Mouse (Mus musculus) lung, embryonic 14.5 days (tissue): ENCODE results near the gene Styk1. TPM values are rescaled to one million over a fixed set of nuclear protein-coding genes. Genes with fewer than 3 reads are reported as not detected.

Experiments
- ATAC-seq: fragments of 200-750 bp; cut with Nextera tagmentation; 2 replicates; pipeline ENCODE4 v1.8.0; 2017; ENCODE audit warnings: mild to moderate bottlenecking, moderate TSS enrichment, moderate library complexity; ENCODE audit not compliant: insufficient read depth
- DNase-seq: peaks from one replicate; pipeline ENCODE4 v3.0.0-alpha.2; 2015
- H3K27ac ChIP-seq: fragments of 300-500 bp; sonication (generic); 2 replicates; pipeline ENCODE4 v1.5.1; 2014; ENCODE audit warnings: low read depth, mild to moderate bottlenecking, moderate library complexity
- H3K27me3 ChIP-seq: fragments of 300-500 bp; sonication (generic); 2 replicates; pipeline ENCODE4 v1.6.1; 2014; ENCODE audit warnings: low read length, control low read depth; ENCODE audit not compliant: insufficient read depth
- H3K36me3 ChIP-seq: fragments of 300-500 bp; sonication (generic); 2 replicates; pipeline ENCODE4 v1.6.1; 2014; ENCODE audit warnings: control low read depth; ENCODE audit not compliant: insufficient read depth
- H3K4me1 ChIP-seq: fragments of 300-500 bp; sonication (generic); 2 replicates; pipeline ENCODE4 v1.6.1; 2014; ENCODE audit warnings: antibody characterized with exemption, control low read depth; ENCODE audit not compliant: insufficient read depth
- H3K4me2 ChIP-seq: fragments of 300-500 bp; sonication (generic); 2 replicates; pipeline ENCODE4 v1.6.1; 2014; ENCODE audit warnings: mild to moderate bottlenecking
- H3K4me3 ChIP-seq: fragments of 300-500 bp; sonication (generic); 2 replicates; pipeline ENCODE4 v1.5.1; 2014; ENCODE audit warnings: low read depth, low read length
- H3K9ac ChIP-seq: fragments of 300-500 bp; sonication (generic); 2 replicates; pipeline ENCODE4 v1.6.1; 2014
- H3K9me3 ChIP-seq: fragments of 300-500 bp; sonication (generic); 2 replicates; pipeline ENCODE4 v1.6.1; 2016; ENCODE audit warnings: low read depth, low read length, control low read depth
- CTCF ChIP-seq: IDR thresholded peaks from 2 replicates; pipeline ENCODE4 v1.5.1; 2016; ENCODE audit warnings: antibody characterized with exemption, low read depth
- WGBS: fragments of 180-500 bp; shearing (Covaris S2); extraction: QIAGEN DNeasy Blood & Tissue Kit; methylation state at CpG from one replicate; pipeline ENCODE4 v1.1.7; 2014; 5-methylcytosine and 5-hydroxymethylcytosine counted together
- polyA plus RNA-seq: library from polyadenylated mRNA; unstranded; fragments of >200 nt; fragmentation: Nextera tagmentation; extraction: Ambion mirVana; gene quantifications from 2 replicates; pipeline ENCODE4 v1.2.1, GENCODE M21; 2014

Styk1 gene
- polyA plus RNA-seq, 1 experiment from 2014 or later: 1.7 TPM

DNA sequence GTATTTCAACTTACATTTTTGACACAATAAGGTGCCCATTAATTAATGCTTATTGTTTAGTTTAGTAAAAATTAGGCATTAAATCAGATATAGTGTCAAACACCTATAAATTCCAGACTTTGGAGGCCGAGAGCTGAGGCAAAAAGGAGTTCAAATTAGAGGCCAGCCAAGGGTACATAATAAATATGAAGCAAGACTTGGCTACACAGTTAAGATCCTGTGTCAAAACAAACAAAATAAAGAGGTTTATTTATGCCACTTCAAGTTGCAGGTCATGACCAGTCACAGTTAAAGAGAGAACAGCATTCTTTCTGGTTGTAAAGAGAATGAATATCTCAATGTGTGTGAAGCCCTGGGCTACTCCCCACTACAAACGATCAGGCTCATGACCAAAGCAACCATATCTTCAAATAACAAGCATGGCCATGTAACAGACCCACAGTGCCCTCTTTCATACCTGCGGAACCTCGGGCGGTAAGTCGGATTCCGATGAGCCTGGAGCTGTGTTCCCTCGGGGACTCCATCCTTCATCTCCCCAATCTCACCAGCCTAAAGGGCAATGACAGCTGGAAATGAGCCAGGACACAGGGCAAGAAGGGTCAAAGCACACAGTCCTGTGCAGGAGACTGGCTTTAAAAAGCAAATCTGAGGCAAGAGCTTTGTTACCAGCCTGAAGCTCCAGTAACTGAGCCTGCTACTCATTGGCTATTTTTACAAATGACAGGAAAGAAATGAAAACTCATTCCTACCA is 16.6 kb upstream of the Styk1 start:
- H3K27me3 ChIP-seq: no peaks in the 10 kb centered on the region
- WGBS: 77% methylated on average over 8 of the region's 8 CpGs
- H3K9me3 ChIP-seq: no peaks in the 10 kb centered on the region
- no peak overlapping the region for H3K9ac ChIP-seq
- TF ChIP-seq CTCF: no peak
- H3K36me3 ChIP-seq: peaks cover 75% of the 10 kb centered on the region
- no peak overlapping the region for H3K27ac ChIP-seq
- no peak for ATAC-seq
- no peak overlapping the region for H3K4me3 ChIP-seq
- H3K4me1 ChIP-seq: no peaks in the 10 kb centered on the region
- no peak for DNase-seq
- H3K4me2 ChIP-seq: no peak overlapping the region

GRCm38 (mm10) chr6:131367101-131367500 is 13.7 kb upstream of the Styk1 start:
- WGBS: 41% methylated on average over 4 of the region's 4 CpGs
- TF ChIP-seq CTCF: peak; percentile 64
- Histone ChIP-seq H3K27me3 (no peaks in the 10 kb centered on the region), H3K4me1 (no peaks in the 10 kb centered on the region), H3K4me3 (no peak overlapping the region), H3K4me2 (no peak overlapping the region), H3K9ac (no peak overlapping the region), H3K36me3 (peaks cover 68% of the 10 kb centered on the region), H3K27ac (no peak overlapping the region), H3K9me3 (no peaks in the 10 kb centered on the region)
- DNase-seq: peak; percentile 71
- peak; percentile 71; the same call in 1 of the 2 replicates for ATAC-seq

DNA sequence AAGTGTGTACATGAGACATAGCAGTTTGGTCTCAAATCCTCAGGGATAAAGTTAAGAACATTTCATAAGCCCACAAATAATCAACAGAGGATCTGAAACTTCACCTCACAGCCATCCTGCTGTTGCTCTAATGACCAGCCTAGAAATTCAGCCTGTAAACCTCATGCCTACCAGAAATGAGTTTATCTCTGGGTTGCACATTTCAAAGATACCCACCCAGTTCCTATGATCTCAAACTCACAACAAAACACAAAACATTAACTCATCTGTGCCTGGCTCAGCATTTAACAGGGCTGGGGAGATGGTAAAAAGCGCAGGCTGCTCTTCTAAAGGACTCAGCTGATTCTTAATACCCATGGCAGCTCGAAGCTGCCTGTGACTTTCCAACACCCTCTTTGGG is 11.0 kb upstream of the Styk1 start:
- H3K27ac ChIP-seq: no peak overlapping the region
- no peaks in the 10 kb centered on the region for H3K27me3 ChIP-seq
- TF ChIP-seq CTCF: no peak
- no peak overlapping the region for H3K9ac ChIP-seq
- peaks cover 51% of the 10 kb centered on the region for H3K36me3 ChIP-seq
- no peaks in the 10 kb centered on the region for H3K4me1 ChIP-seq
- H3K9me3 ChIP-seq: no peaks in the 10 kb centered on the region
- H3K4me3 ChIP-seq: no peak overlapping the region
- ATAC-seq: no peak
- WGBS: 92% methylated on average over 2 of the region's 2 CpGs
- H3K4me2 ChIP-seq: no peak overlapping the region
- no peak for DNase-seq

DNA sequence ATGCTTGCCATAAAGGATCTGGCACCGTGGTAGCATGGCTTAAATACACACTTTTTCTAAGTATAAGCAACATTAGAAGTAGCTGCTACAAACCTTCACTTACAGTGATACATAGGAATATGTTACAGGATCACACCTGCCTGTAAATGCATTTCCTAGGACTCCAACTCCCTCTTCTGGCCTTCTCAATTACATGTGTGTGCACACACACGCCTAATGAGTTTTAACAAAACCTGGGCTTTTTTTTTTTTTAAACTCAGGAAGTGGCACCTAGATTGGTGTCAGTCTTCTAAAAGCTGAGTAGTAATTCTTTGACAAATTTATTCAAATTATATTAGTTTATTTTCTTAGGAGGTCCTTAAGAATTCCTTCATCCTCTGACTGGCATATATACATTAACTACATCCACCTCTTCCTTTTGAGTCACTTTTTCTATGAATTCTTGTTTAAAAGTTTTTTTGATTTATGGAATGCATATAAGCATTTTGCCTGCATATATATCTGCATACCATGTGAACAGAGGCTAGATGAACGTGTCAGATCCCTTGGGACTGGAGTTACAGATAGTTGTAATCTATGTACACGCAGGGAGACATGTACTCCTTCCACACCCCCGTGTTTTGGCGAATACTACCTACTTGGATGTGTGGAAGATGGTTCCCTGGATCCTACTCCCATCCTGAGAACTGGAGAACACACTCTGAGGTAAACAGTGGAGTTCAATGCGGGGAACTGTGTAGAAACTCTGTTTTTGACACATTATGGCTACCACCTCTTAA is 9.8 kb upstream of the Styk1 start:
- DNase-seq: no peak
- Histone ChIP-seq H3K4me1 (no peaks in the 10 kb centered on the region), H3K36me3 (peaks cover 41% of the 10 kb centered on the region), H3K9me3 (no peaks in the 10 kb centered on the region), H3K4me3 (no peak overlapping the region), H3K27me3 (no peaks in the 10 kb centered on the region), H3K4me2 (no peak overlapping the region), H3K9ac (no peak overlapping the region), H3K27ac (no peak overlapping the region)
- no peak for TF ChIP-seq CTCF
- WGBS: 72% methylated on average over 7 of the region's 7 CpGs
- no peak; the same call in 1 of the 2 replicates for ATAC-seq

- Histone ChIP-seq H3K36me3 (peaks cover 19% of the 10 kb centered on the region), H3K9ac (no peak overlapping the region), H3K4me1 (no peaks in the 10 kb centered on the region), H3K27ac (no peak overlapping the region), H3K4me2 (no peak overlapping the region), H3K9me3 (no peaks in the 10 kb centered on the region), H3K27me3 (no peaks in the 10 kb centered on the region), H3K4me3 (no peak overlapping the region)
- DNase-seq (peak; percentile 19), ATAC-seq (peak; percentile 71; the same call in 1 of the 2 replicates)
- TF ChIP-seq CTCF: no peak
- 66% methylated on average over 5 of the region's 5 CpGs for WGBS
Observed at GRCm38 (mm10) chr6:131360693-131361092, 7.3 kb upstream of the Styk1 start.

GRCm38 (mm10) chr6:131359543-131359942 is 6.1 kb upstream of the Styk1 start:
- peaks cover 10% of the 10 kb centered on the region for H3K36me3 ChIP-seq
- no peak for TF ChIP-seq CTCF
- ATAC-seq: no peak
- WGBS: 73% methylated on average over 2 of the region's 2 CpGs
- H3K4me3 ChIP-seq: no peak overlapping the region
- H3K27me3 ChIP-seq: no peaks in the 10 kb centered on the region
- no peaks in the 10 kb centered on the region for H3K4me1 ChIP-seq
- no peak overlapping the region for H3K4me2 ChIP-seq
- H3K9me3 ChIP-seq: no peaks in the 10 kb centered on the region
- H3K27ac ChIP-seq: no peak overlapping the region
- no peak for DNase-seq
- no peak overlapping the region for H3K9ac ChIP-seq

- Histone ChIP-seq H3K4me2 (no peak overlapping the region), H3K4me1 (no peaks in the 10 kb centered on the region), H3K4me3 (no peak overlapping the region), H3K36me3 (no peaks in the 10 kb centered on the region), H3K27me3 (no peaks in the 10 kb centered on the region), H3K27ac (no peak overlapping the region), H3K9ac (no peak overlapping the region), H3K9me3 (no peaks in the 10 kb centered on the region)
- no peak for TF ChIP-seq CTCF
- ATAC-seq (no peak), DNase-seq (no peak)
- 20% methylated on average over 4 of the region's 4 CpGs for WGBS
Observed at GRCm38 (mm10) chr6:131354913-131355312, 1.5 kb upstream of the Styk1 start.
